Mouse (Mus musculus) olfactory bulb, adult 2 months (tissue): Measurements from ENCODE around the gene Grxcr1. TPM values are rescaled to one million over a fixed set of nuclear protein-coding genes. Genes with fewer than 3 reads are reported as not detected.

Source experiments
- H3K27ac ChIP-seq: fragments of 200-500 bp; 2 replicates; pipeline ENCODE4 v1.5.1; 2012; ENCODE audit warnings: low read depth, low read length; ENCODE audit not compliant: insufficient read depth
- H3K4me1 ChIP-seq: fragments of 200-500 bp; 2 replicates; pipeline ENCODE4 v1.6.1; 2012; ENCODE audit warnings: low read length; ENCODE audit not compliant: control insufficient read depth, insufficient read depth
- H3K4me3 ChIP-seq: fragments of 200-500 bp; 2 replicates; pipeline ENCODE4 v1.5.1; 2012; ENCODE audit warnings: mild to moderate bottlenecking, low read depth, low read length, moderate library complexity; ENCODE audit not compliant: insufficient read depth
- CTCF ChIP-seq: fragments of 200-500 bp; IDR thresholded peaks from 2 replicates; pipeline ENCODE4 v1.5.1; 2012; ENCODE audit warnings: low read depth, mild to moderate bottlenecking, low read length, moderate library complexity; ENCODE audit not compliant: insufficient read depth
- POLR2A ChIP-seq: fragments of 200-500 bp; IDR thresholded peaks from 2 replicates; pipeline ENCODE4 v1.6.1; 2012; ENCODE audit warnings: mild to moderate bottlenecking, low read depth, low read length, moderate library complexity; ENCODE audit not compliant: insufficient read depth
- WGBS: fragments of 180-500 bp; shearing (Covaris S2); methylation state at CpG from one replicate; pipeline ENCODE4 v1.1.7; 2018; 5-methylcytosine and 5-hydroxymethylcytosine counted together
- polyA plus RNA-seq: library from polyadenylated mRNA; stranded (reverse); fragments of >200 nt; gene quantifications from 2 replicates; pipeline ENCODE4 v1.2.4, GENCODE M21; 2012; ENCODE audit warnings: low replicate concordance; ENCODE audit not compliant: missing spikeins, insufficient read depth, insufficient read length

Gene Grxcr1
- polyA plus RNA-seq, 1 experiment: not detected

DNA sequence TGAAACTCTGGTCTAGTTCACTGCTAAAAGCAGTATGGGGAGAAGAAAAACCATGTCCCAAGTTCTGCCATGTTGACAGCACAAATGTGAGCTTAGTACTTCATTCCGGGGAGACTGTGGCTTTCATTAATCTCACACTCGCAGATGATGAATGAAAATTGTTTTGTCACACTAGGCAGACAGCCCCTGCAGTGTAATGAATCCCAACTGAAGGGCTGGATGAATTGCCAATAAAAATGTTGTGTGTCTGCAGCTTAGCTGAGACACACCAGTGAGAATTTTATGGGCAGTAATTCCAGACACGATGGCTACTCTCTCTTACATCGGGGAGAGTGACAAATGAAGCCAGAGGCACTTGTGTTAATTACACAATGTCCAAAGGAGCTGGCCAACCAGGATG, 37.1 kb downstream of the Grxcr1 start:
- no peak for TF ChIP-seq CTCF
- no peak for TF ChIP-seq POLR2A
- Histone ChIP-seq H3K4me3 (no peak overlapping the region), H3K4me1 (no peaks in the 10 kb centered on the region), H3K27ac (no peak overlapping the region)
- WGBS: 72% methylated on average over 4 of the region's 4 CpGs

DNA sequence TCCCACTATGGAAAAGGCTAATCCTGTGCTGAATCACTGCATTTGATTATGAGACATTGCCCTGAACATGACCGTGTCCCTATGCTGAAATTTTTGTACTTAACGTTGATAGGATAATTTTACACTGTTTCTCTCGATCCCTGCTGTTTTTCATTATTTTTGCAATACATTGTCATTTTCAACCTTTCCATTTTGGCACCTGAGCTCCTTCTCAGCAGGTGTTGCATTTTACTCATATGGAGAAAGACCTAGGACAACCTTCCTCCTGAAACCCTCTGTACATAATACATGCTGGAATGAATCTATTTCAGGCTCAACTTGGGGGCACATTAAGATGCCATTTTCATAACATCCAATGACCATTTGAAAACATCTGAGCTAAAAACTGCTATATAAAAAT, 38.7 kb downstream of the Grxcr1 start:
- TF ChIP-seq CTCF: no peak
- no peak for TF ChIP-seq POLR2A
- Histone ChIP-seq H3K27ac (no peak overlapping the region), H3K4me1 (no peaks in the 10 kb centered on the region), H3K4me3 (no peak overlapping the region)
- 85% methylated on average over 3 of the region's 3 CpGs for WGBS

DNA sequence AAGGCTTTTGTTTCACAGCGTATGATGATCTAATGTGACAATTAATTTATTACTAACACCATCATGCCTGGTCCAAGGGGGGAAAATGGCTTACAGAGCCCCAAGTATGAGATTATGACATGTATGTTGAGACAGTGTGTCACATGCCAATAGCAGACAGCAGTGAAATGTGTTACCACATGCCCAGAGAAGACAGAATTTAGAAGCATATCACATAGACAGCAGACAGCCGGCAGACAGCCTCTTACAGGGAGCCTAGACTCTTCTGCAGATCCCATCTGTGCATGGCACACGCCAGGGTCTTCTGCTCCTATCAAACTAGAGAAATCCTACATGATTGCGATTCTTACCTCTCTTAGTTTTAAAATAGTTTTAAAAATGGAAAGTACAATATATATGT, 40.2 kb downstream of the Grxcr1 start:
- TF ChIP-seq POLR2A (no peak), CTCF (no peak)

DNA sequence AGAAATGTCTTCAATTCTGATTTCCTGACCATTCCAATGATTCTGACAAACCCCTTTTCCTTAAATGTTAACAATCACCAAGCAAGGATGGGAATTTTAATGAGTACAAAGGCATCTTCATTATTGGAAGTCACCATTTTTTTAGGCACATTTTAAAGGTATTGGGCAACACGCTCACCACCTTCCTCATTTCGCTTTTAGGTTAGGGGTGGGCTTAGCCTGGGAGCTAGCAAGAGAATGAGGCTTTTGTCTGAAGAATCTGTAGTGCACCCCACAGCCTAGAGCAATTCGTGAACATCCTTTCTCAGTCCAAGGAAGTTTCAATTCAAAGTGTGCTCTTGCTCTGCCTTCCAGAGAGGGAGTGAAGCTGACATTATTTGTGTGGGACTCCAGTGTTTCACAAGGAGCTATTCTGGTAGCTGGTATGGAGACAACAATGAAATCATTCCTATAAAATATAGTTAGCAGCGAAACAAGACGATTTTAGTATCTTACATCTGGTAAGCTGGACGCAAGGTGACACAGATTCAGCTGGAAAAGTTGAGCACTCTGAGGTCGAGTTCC, 55.0 kb downstream of the Grxcr1 start:
- TF ChIP-seq CTCF (no peak), POLR2A (no peak)
- 38% methylated on average over 7 of the region's 7 CpGs for WGBS
- peak overlapping the region; percentile 51; the same call in 1 of the 2 replicates for H3K27ac ChIP-seq

More for the DNA sequence above, 40.2 kb downstream of the Grxcr1 start:
- 90% methylated on average over 4 of the region's 4 CpGs for WGBS
- no peak overlapping the region for H3K27ac ChIP-seq
- no peak overlapping the region for H3K4me3 ChIP-seq
- no peaks in the 10 kb centered on the region for H3K4me1 ChIP-seq

DNA sequence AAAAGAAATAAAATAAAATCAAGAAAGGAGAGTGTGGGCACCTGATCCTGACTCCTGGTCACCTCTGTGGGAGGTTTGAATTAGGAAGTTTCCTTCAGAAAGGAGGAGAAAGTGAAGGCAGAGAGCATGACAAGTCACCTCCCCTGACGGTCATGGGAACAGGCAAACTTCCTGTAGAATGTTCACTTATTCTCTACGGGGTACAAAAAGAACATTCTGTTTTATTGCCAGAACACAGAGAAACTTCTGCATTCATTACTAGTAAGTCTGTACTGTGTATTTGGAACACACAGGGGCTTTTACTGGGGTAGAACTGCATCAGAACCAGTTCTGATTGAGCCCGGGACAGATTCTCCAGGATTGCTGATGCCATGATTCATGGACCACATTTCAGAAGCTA, 55.5 kb downstream of the Grxcr1 start:
- H3K4me1 ChIP-seq: no peaks in the 10 kb centered on the region
- H3K27ac ChIP-seq: no peak overlapping the region
- no peak for TF ChIP-seq CTCF
- TF ChIP-seq POLR2A: no peak
- 31% methylated on average over 3 of the region's 3 CpGs for WGBS
- no peak overlapping the region for H3K4me3 ChIP-seq

More for the DNA sequence above, 55.0 kb downstream of the Grxcr1 start:
- no peaks in the 10 kb centered on the region for H3K4me1 ChIP-seq
- no peak overlapping the region for H3K4me3 ChIP-seq

DNA sequence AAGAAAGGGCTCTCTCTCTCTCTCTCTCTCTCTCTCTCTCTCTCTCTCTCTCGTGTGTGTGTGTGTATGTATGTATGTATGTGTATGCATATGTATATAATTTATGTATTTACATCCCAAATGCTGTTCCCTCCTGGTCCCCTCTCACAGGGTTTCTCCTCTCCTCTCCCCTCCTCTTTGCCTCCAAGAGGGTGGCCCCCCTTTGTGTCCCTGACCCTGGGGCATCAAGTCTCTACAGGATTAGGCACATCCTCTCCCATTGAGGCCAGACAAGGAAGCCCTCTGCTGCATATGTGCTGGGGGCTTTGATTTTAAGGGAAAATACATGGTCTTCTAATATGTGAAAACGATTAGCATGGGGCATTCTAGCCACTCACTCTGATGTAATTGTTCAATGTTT, 61.5 kb downstream of the Grxcr1 start:
- no peaks in the 10 kb centered on the region for H3K4me1 ChIP-seq
- WGBS: 65% methylated on average over 2 of the region's 2 CpGs
- H3K27ac ChIP-seq: no peak overlapping the region
- TF ChIP-seq POLR2A (no peak), CTCF (no peak)
- H3K4me3 ChIP-seq: no peak overlapping the region

DNA sequence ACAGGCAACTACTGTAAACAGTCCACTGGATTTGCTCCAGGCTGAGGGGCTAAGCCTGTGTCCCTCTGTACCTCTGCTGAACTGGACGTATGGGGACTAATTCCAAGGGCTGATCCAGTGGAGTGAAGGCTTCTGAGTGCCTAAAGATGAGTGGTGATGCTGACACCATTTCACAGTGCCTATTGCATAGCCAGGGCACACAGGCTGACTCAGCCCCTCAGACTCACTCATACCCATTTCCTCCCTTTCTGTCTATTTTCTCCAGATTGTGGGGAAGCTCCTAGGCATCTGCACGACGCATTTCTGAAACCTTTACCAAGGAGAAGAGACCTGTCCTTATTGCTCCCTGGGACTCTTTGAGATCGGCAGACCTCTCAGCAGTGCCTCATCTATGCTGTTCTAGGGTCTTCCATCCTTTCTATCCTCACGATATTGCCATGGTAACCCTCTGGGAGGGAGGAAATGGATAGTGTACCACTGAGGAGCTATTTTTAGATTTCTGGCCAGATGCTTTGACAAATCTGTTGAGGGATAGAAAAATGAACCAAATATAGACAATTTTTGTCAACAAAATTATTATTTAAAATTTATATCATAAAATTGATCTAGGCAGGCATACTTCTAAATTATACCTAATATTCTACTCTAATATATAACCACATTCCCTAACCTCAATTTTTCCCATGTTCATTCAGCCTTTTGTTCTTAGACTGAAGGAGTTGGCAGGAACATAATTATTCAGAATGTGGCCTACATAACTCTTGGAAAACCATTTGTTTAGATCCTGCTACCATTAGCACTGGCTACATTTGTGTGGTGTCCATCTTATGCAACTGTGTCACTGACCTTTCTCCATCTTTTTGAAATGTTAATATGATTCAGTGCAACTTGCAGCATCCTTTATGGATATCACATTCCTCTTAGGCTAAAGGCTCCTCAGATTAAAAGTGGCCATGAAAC, 66.3 kb downstream of the Grxcr1 start:
- Histone ChIP-seq H3K4me1 (no peaks in the 10 kb centered on the region), H3K27ac (no peak overlapping the region), H3K4me3 (no peak overlapping the region)
- no peak for TF ChIP-seq CTCF
- TF ChIP-seq POLR2A: no peak
- 50% methylated on average over 5 of the region's 5 CpGs for WGBS

DNA sequence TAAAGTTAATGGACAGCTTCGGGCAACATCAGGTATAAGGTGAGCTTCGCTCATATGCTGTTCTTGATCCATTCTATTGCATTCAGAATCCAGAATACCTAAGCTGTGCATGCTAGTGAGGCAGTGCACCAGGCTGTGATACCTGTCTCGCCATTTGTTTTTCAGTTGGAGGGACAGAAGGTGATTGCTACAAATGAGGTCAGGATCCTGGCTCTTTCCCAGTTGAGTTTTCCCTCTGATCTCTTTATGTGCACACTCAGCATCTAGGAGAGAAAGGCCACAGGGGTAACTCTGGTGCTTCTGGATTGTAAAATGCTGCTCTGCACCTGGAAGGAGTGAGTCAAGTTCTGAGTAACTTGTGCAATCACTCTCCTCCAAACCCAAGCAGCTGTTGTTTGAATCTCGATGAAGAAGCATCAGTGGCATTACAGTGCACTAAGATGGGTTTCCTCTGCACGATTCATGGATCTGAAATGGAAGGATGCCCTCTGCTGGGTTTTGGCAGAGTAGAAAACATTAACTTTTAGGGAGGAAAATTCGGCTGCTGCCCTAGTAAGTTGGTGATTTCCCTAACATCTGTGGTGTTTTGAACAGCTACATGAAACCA, 80.9 kb downstream of the Grxcr1 start:
- Histone ChIP-seq H3K4me3 (no peak overlapping the region), H3K4me1 (no peaks in the 10 kb centered on the region), H3K27ac (no peak overlapping the region)
- 50% methylated on average over 6 of the region's 6 CpGs for WGBS
- TF ChIP-seq CTCF: no peak
- TF ChIP-seq POLR2A: no peak

DNA sequence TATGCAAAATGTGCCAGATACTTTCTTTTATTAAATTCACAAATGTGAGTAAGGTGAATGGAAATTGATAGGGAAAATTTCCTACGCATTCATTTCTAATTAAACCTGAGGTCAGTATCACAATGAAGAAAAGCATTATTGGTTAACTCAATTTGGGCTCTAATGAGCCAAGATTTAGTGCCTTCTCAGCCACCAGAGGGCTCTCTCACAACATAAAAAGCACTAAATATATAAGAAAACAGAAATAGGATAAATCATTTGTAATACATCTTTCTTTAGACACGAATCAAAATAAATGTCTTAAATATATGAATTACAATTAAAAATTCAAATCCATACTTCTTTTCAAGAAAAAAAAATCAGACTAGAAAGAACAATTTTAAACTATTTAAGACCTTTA, 89.2 kb downstream of the Grxcr1 start:
- H3K27ac ChIP-seq: no peak overlapping the region
- TF ChIP-seq CTCF: no peak
- TF ChIP-seq POLR2A: no peak
- 24% methylated on average over 2 of the region's 2 CpGs for WGBS
- no peak overlapping the region for H3K4me3 ChIP-seq
- H3K4me1 ChIP-seq: no peaks in the 10 kb centered on the region
